Mouse (Mus musculus): Measurements from ENCODE around the gene Cnfn. TPM values are rescaled to one million over a fixed set of nuclear protein-coding genes. Genes with fewer than 3 reads are reported as not detected.

Cnfn gene
- polyA plus RNA-seq, 1 experiment from 2014 or later, result not detected

- H3K4me3 ChIP-seq (ENCODE audit: low read depth, low read length), result peak overlapping the region; percentile 34; the same call in 1 of the 2 replicates
- no peak for ATAC-seq (ENCODE audit: insufficient number of reproducible peaks, low FRiP score, low TSS enrichment, low read depth)
- H3K36me3 ChIP-seq (ENCODE audit: control insufficient read depth, insufficient read depth, low read length), result peaks cover 8% of the 10 kb centered on the region; the same call in 1 of the 2 replicates
- WGBS, result 58% methylated on average over 18 of the region's 18 CpGs
- H3K27ac ChIP-seq (replicated peaks; ENCODE audit: low read depth, low read length), result no peak overlapping the region
- no peak for DNase-seq (ENCODE audit: low spot score)
- peaks cover 8% of the 10 kb centered on the region; the same call in 1 of the 2 replicates for H3K4me1 ChIP-seq (ENCODE audit: control insufficient read depth, insufficient read depth, low read length)
- peak overlapping the region; percentile 89 for H3K4me2 ChIP-seq (ENCODE audit: low read depth, severe bottlenecking)
- H3K27me3 ChIP-seq (ENCODE audit: control insufficient read depth, insufficient read depth, low read length), result no peaks in the 10 kb centered on the region
- no peak overlapping the region for H3K9ac ChIP-seq (ENCODE audit: low read length)
- no peaks in the 10 kb centered on the region for H3K9me3 ChIP-seq (ENCODE audit: control insufficient read depth, low read length)
Observed at GRCm38 (mm10) chr7:25380392-25381283, 11.1 kb upstream of the Cnfn start.

- peaks cover 8% of the 10 kb centered on the region; the same call in 1 of the 2 replicates for H3K4me1 ChIP-seq (ENCODE audit: control insufficient read depth, insufficient read depth, low read length)
- peaks cover 4% of the 10 kb centered on the region; the same call in 1 of the 2 replicates for H3K36me3 ChIP-seq (ENCODE audit: control insufficient read depth, insufficient read depth, low read length)
- no peak overlapping the region; the same call in 1 of the 2 replicates for H3K27ac ChIP-seq (replicated peaks; ENCODE audit: low read depth, low read length)
- peak overlapping the region; percentile 89 for H3K4me2 ChIP-seq (ENCODE audit: low read depth, severe bottlenecking)
- WGBS, result 2% methylated on average over 42 of the region's 42 CpGs
- no peaks in the 10 kb centered on the region for H3K27me3 ChIP-seq (ENCODE audit: control insufficient read depth, insufficient read depth, low read length)
- ATAC-seq (ENCODE audit: insufficient number of reproducible peaks, low FRiP score, low TSS enrichment, low read depth), result peak; percentile 76
- DNase-seq (ENCODE audit: low spot score), result peak; percentile 73
- H3K9me3 ChIP-seq (ENCODE audit: control insufficient read depth, low read length), result no peaks in the 10 kb centered on the region
- peak overlapping the region; percentile 60 for H3K9ac ChIP-seq (ENCODE audit: low read length)
- peak overlapping the region; percentile 34 for H3K4me3 ChIP-seq (ENCODE audit: low read depth, low read length)
Observed at GRCm38 (mm10) chr7:25379551-25380351, 10.2 kb upstream of the Cnfn start.

DNA sequence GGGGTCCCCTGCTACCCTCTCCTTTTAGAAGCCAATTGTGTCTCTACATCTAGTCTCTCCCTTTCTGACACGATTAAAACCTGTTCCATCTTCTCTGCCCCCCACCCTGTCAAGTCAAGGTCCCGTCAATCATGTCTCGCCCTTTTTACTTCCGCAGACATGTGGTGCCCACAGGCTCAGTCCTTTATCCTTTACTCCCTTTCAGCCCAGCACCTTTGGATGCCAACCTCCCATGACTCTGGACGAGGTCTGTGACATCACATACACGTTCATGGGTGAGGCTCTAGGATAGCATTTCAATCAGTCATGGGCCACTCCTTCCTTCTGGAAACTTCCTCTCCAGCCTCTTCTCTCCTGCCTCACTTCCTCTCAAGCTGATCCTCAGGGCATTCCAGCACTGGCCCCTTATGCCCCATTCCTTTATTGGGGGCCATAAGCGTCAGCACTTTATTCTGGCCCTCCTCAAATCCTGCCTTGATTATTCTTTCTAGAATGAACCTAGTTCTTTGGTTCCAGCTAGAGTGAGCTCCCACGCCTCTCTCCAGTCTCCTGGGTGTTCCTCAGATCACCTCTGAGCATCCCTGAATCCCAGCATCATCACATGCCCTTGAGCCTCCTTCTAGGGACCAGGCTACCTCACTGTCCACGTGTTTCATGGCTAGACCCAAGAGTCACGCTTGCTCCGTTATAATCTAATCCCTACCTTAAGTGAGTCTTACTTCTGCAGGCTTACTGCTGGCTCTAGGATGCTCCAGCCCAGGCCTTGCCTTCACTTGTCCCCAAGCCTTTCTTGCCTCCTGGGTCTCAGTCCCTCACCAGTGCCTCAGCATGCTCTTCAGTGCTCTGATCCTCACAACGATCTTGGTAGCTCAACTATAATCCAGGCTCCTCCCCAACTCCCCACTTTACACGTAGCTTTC, 8.9 kb upstream of the Cnfn start:
- Histone ChIP-seq H3K9ac (ENCODE audit: low read length) (no peak overlapping the region; the same call in 1 of the 2 replicates), H3K36me3 (ENCODE audit: control insufficient read depth, insufficient read depth, low read length) (no peaks in the 10 kb centered on the region), H3K27me3 (ENCODE audit: control insufficient read depth, insufficient read depth, low read length) (no peaks in the 10 kb centered on the region), H3K4me1 (ENCODE audit: control insufficient read depth, insufficient read depth, low read length) (peaks cover 10% of the 10 kb centered on the region), H3K27ac (replicated peaks; ENCODE audit: low read depth, low read length) (no peak overlapping the region), H3K4me3 (ENCODE audit: low read depth, low read length) (no peak overlapping the region), H3K4me2 (ENCODE audit: low read depth, severe bottlenecking) (no peak overlapping the region), H3K9me3 (ENCODE audit: control insufficient read depth, low read length) (no peaks in the 10 kb centered on the region)
- DNase-seq (ENCODE audit: low spot score), result no peak
- no peak for ATAC-seq (ENCODE audit: insufficient number of reproducible peaks, low FRiP score, low TSS enrichment, low read depth)
- WGBS, result 85% methylated on average over 13 of the region's 13 CpGs

- DNase-seq (ENCODE audit: low spot score), result no peak
- Histone ChIP-seq H3K4me3 (ENCODE audit: low read depth, low read length) (no peak overlapping the region), H3K4me2 (ENCODE audit: low read depth, severe bottlenecking) (peak overlapping the region; percentile 42), H3K4me1 (ENCODE audit: control insufficient read depth, insufficient read depth, low read length) (peaks cover 10% of the 10 kb centered on the region), H3K27me3 (ENCODE audit: control insufficient read depth, insufficient read depth, low read length) (no peaks in the 10 kb centered on the region), H3K36me3 (ENCODE audit: control insufficient read depth, insufficient read depth, low read length) (no peaks in the 10 kb centered on the region), H3K27ac (replicated peaks; ENCODE audit: low read depth, low read length) (no peak overlapping the region), H3K9me3 (ENCODE audit: control insufficient read depth, low read length) (no peaks in the 10 kb centered on the region), H3K9ac (ENCODE audit: low read length) (no peak overlapping the region)
- no peak for ATAC-seq (ENCODE audit: insufficient number of reproducible peaks, low FRiP score, low TSS enrichment, low read depth)
- 46% methylated on average over 7 of the region's 8 CpGs for WGBS
Observed at GRCm38 (mm10) chr7:25377100-25377700, 7.7 kb upstream of the Cnfn start.

- H3K9me3 ChIP-seq (ENCODE audit: control insufficient read depth, low read length), result no peaks in the 10 kb centered on the region
- ATAC-seq (ENCODE audit: insufficient number of reproducible peaks, low FRiP score, low TSS enrichment, low read depth) (no peak), DNase-seq (ENCODE audit: low spot score) (peak; percentile 78)
- H3K27ac ChIP-seq (replicated peaks; ENCODE audit: low read depth, low read length), result no peak overlapping the region
- H3K4me3 ChIP-seq (ENCODE audit: low read depth, low read length), result 0 out of 2 replicates have a peak overlapping the region, but pooled peaks have one; percentile 6
- H3K9ac ChIP-seq (ENCODE audit: low read length), result no peak overlapping the region
- H3K4me2 ChIP-seq (ENCODE audit: low read depth, severe bottlenecking), result peak overlapping the region; percentile 42
- H3K4me1 ChIP-seq (ENCODE audit: control insufficient read depth, insufficient read depth, low read length), result peaks cover 10% of the 10 kb centered on the region
- no peaks in the 10 kb centered on the region for H3K27me3 ChIP-seq (ENCODE audit: control insufficient read depth, insufficient read depth, low read length)
- WGBS, result 7% methylated on average over 17 of the region's 17 CpGs
- H3K36me3 ChIP-seq (ENCODE audit: control insufficient read depth, insufficient read depth, low read length), result no peaks in the 10 kb centered on the region
Observed at GRCm38 (mm10) chr7:25376556-25376955, 7.0 kb upstream of the Cnfn start.

DNA sequence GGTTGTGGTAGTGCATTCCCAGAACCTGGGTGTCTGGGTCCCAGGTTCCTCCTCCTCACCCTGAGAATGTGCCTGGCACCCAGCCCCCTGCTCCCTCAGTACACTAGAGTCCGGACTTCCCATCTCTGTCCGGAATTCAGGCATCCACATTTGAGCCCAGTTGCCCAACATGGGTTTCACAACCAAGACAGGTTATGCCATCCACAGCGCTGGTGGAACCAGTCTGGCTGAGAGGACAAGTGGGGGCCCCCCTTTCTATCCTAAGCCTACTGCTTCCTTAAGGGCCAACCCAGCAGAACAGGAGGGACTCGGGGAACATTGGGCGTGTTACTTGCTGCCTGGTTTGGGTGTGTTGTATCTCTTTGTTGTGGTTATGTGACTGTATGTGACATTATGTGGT, 2.9 kb upstream of the Cnfn start:
- peaks cover 9% of the 10 kb centered on the region for H3K4me1 ChIP-seq (ENCODE audit: control insufficient read depth, insufficient read depth, low read length)
- no peak overlapping the region for H3K4me3 ChIP-seq (ENCODE audit: low read depth, low read length)
- H3K9me3 ChIP-seq (ENCODE audit: control insufficient read depth, low read length), result no peaks in the 10 kb centered on the region
- 81% methylated on average over 5 of the region's 5 CpGs for WGBS
- H3K27me3 ChIP-seq (ENCODE audit: control insufficient read depth, insufficient read depth, low read length), result peaks cover 28% of the 10 kb centered on the region
- no peak overlapping the region for H3K4me2 ChIP-seq (ENCODE audit: low read depth, severe bottlenecking)
- ATAC-seq (ENCODE audit: insufficient number of reproducible peaks, low FRiP score, low TSS enrichment, low read depth) (no peak), DNase-seq (ENCODE audit: low spot score) (no peak)
- H3K36me3 ChIP-seq (ENCODE audit: control insufficient read depth, insufficient read depth, low read length), result no peaks in the 10 kb centered on the region
- no peak overlapping the region for H3K9ac ChIP-seq (ENCODE audit: low read length)
- H3K27ac ChIP-seq (replicated peaks; ENCODE audit: low read depth, low read length), result no peak overlapping the region

DNA sequence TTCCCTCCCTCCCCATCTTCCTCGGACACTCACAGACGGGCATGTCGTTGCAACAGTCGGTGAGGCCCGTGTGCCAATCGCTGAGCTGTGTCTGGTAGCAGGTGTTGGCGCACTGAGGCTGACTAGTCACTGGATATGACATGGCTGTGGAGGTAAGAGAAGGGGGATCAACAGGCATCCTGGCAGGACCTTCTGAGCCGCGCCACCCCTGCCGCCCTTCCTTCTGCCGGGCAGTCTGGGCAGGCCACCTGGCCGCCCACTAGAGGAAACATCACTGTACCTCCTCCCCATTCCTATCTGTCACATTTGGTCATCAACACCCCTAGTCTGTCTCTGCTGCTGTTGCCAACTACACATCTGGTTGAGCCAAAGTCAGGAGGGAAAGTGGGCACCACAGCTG, 1.2 kb downstream of the Cnfn start:
- Histone ChIP-seq H3K4me3 (ENCODE audit: low read depth, low read length) (no peak overlapping the region), H3K9ac (ENCODE audit: low read length) (no peak overlapping the region), H3K9me3 (ENCODE audit: control insufficient read depth, low read length) (no peaks in the 10 kb centered on the region), H3K36me3 (ENCODE audit: control insufficient read depth, insufficient read depth, low read length) (peaks cover 5% of the 10 kb centered on the region; the same call in 1 of the 2 replicates), H3K4me2 (ENCODE audit: low read depth, severe bottlenecking) (no peak overlapping the region), H3K27ac (replicated peaks; ENCODE audit: low read depth, low read length) (no peak overlapping the region), H3K4me1 (ENCODE audit: control insufficient read depth, insufficient read depth, low read length) (peaks cover 5% of the 10 kb centered on the region), H3K27me3 (ENCODE audit: control insufficient read depth, insufficient read depth, low read length) (peaks cover 34% of the 10 kb centered on the region)
- no peak for ATAC-seq (ENCODE audit: insufficient number of reproducible peaks, low FRiP score, low TSS enrichment, low read depth)
- DNase-seq (ENCODE audit: low spot score), result no peak
- 28% methylated on average over 12 of the region's 12 CpGs for WGBS

All from limb, embryonic 11.5 days (tissue).